Mouse (Mus musculus): ENCODE measurements at regions not wholly inside any gene's neighbourhood (a gene's known extent, or its start where the extent isn't known, plus 50 kb on each side); places are given as distances from the start of the nearest gene placed in this dataset.

- ATAC-seq = no peak
- DNase-seq (ENCODE audit: low read depth, low spot score) = no peak
- ChIA-PET CTCF (interaction anchor here (0.8 to 1.3 kb wide), 2 partner anchors 16 to 43 kb away, joined by 3 read pairs; no protein-coding TSS in a partner anchor), POLR2A (no interaction called here)
- TF ChIP-seq CTCF (IDR thresholded peaks at IDR 0.05) = no peak
- in situ Hi-C loops (cut with MboI; ENCODE audit: low pct_unique_long_range_greater_than_20kb) = loop anchor here (10.0 kb wide), 1 partner anchor 213 kb away; no protein-coding TSS in a partner anchor
- no peaks in the 10 kb centered on the region for H3K27me3 ChIP-seq
These were observed 1189.3 kb upstream of the A1bg start for GRCm38 (mm10) chr15:62112151-62112550.

GRCm38 (mm10) chr15:62107976-62108375 is 1185.2 kb upstream of the A1bg start:
- H3K27me3 ChIP-seq = no peaks in the 10 kb centered on the region
- no peak for TF ChIP-seq CTCF (IDR thresholded peaks at IDR 0.05)
- in situ Hi-C loops (cut with MboI; ENCODE audit: low pct_unique_long_range_greater_than_20kb) = no loop called here
- CTCF ChIA-PET = interaction anchor here (1.1 to 2.5 kb wide), 2 partner anchors 11 to 950 kb away, joined by 3 to 7 read pairs; no protein-coding TSS in a partner anchor
- no peak for DNase-seq (ENCODE audit: low read depth, low spot score)
- ATAC-seq = no peak
- POLR2A ChIA-PET = no interaction called here

GRCm38 (mm10) chr15:62106518-62106975 is 1183.7 kb upstream of the A1bg start:
- in situ Hi-C loops (cut with MboI; ENCODE audit: low pct_unique_long_range_greater_than_20kb) = no loop called here
- CTCF ChIA-PET = interaction anchor here (2.5 kb wide), 1 partner anchor 13 kb away, joined by 7 read pairs; no protein-coding TSS in a partner anchor
- ATAC-seq = peak; percentile 88

GRCm38 (mm10) chr15:62105483-62105882 is 1182.7 kb upstream of the A1bg start:
- CTCF ChIA-PET = interaction anchor here (0.7 kb wide), 2 partner anchors 328 to 1547 kb away, joined by 3 read pairs; no protein-coding TSS in a partner anchor
- TF ChIP-seq CTCF (IDR thresholded peaks at IDR 0.05) = no peak
- POLR2A ChIA-PET = interaction anchor here (0.6 kb wide), 1 partner anchor 59 kb away, joined by 3 read pairs; no protein-coding TSS in a partner anchor
- in situ Hi-C loops (cut with MboI; ENCODE audit: low pct_unique_long_range_greater_than_20kb) = no loop called here
- no peaks in the 10 kb centered on the region for H3K27me3 ChIP-seq
- ATAC-seq (no peak), DNase-seq (ENCODE audit: low read depth, low spot score) (no peak)

More at GRCm38 (mm10) chr15:62106518-62106975, 1183.7 kb upstream of the A1bg start:
- no peak for TF ChIP-seq CTCF (IDR thresholded peaks at IDR 0.05)
- peak; percentile 99 for DNase-seq (ENCODE audit: low read depth, low spot score)
- no peaks in the 10 kb centered on the region for H3K27me3 ChIP-seq
- POLR2A ChIA-PET = no interaction called here

GRCm38 (mm10) chr15:62104653-62105052 is 1181.8 kb upstream of the A1bg start:
- DNase-seq (ENCODE audit: low read depth, low spot score) = no peak
- in situ Hi-C loops (cut with MboI; ENCODE audit: low pct_unique_long_range_greater_than_20kb) = no loop called here
- no peak for ATAC-seq

GRCm38 (mm10) chr15:62099683-62100082 is 1176.9 kb upstream of the A1bg start:
- TF ChIP-seq CTCF (IDR thresholded peaks at IDR 0.05) = no peak
- no peak for ATAC-seq
- in situ Hi-C loops (cut with MboI; ENCODE audit: low pct_unique_long_range_greater_than_20kb) = no loop called here
- ChIA-PET POLR2A (no interaction called here), CTCF (no interaction called here)
- DNase-seq (ENCODE audit: low read depth, low spot score) = no peak
- H3K27me3 ChIP-seq = no peaks in the 10 kb centered on the region

More at GRCm38 (mm10) chr15:62104653-62105052, 1181.8 kb upstream of the A1bg start:
- TF ChIP-seq CTCF (IDR thresholded peaks at IDR 0.05) = no peak
- ChIA-PET CTCF (no interaction called here), POLR2A (no interaction called here)
- no peaks in the 10 kb centered on the region for H3K27me3 ChIP-seq

- in situ Hi-C loops (cut with MboI; ENCODE audit: low pct_unique_long_range_greater_than_20kb) = no loop called here
- POLR2A ChIA-PET = no interaction called here
- ATAC-seq (no peak), DNase-seq (ENCODE audit: low read depth, low spot score) (no peak)
- TF ChIP-seq CTCF (IDR thresholded peaks at IDR 0.05) = no peak
- no peaks in the 10 kb centered on the region for H3K27me3 ChIP-seq
- CTCF ChIA-PET = no interaction called here
These were observed 1176.2 kb upstream of the A1bg start for GRCm38 (mm10) chr15:62098791-62099660.

- in situ Hi-C loops (cut with MboI; ENCODE audit: low pct_unique_long_range_greater_than_20kb) = no loop called here
These were observed 1174.0 kb upstream of the A1bg start for GRCm38 (mm10) chr15:62096778-62097177.

GRCm38 (mm10) chr15:62095198-62095597 is 1172.4 kb upstream of the A1bg start:
- H3K27me3 ChIP-seq = no peaks in the 10 kb centered on the region
- ChIA-PET CTCF (no interaction called here), POLR2A (interaction anchor here (0.9 kb wide), 1 partner anchor 11 kb away, joined by 3 read pairs; no protein-coding TSS in a partner anchor)
- TF ChIP-seq CTCF (IDR thresholded peaks at IDR 0.05) = no peak
- in situ Hi-C loops (cut with MboI; ENCODE audit: low pct_unique_long_range_greater_than_20kb) = no loop called here
- no peak for ATAC-seq
- no peak for DNase-seq (ENCODE audit: low read depth, low spot score)

More at GRCm38 (mm10) chr15:62096778-62097177, 1174.0 kb upstream of the A1bg start:
- no peaks in the 10 kb centered on the region for H3K27me3 ChIP-seq
- TF ChIP-seq CTCF (IDR thresholded peaks at IDR 0.05) = no peak
- no peak for ATAC-seq
- no peak for DNase-seq (ENCODE audit: low read depth, low spot score)
- POLR2A ChIA-PET = no interaction called here
- CTCF ChIA-PET = interaction anchor here (1.2 kb wide), 1 partner anchor 16 kb away, joined by 3 read pairs; no protein-coding TSS in a partner anchor

GRCm38 (mm10) chr15:62093672-62094071 is 1170.9 kb upstream of the A1bg start:
- in situ Hi-C loops (cut with MboI; ENCODE audit: low pct_unique_long_range_greater_than_20kb) = no loop called here
- no peak for DNase-seq (ENCODE audit: low read depth, low spot score)
- ChIA-PET CTCF (no interaction called here), POLR2A (no interaction called here)
- no peaks in the 10 kb centered on the region for H3K27me3 ChIP-seq
- no peak for TF ChIP-seq CTCF (IDR thresholded peaks at IDR 0.05)
- no peak for ATAC-seq

GRCm38 (mm10) chr15:62092671-62093185 is 1169.9 kb upstream of the A1bg start:
- ATAC-seq (no peak), DNase-seq (ENCODE audit: low read depth, low spot score) (no peak)
- H3K27me3 ChIP-seq = no peaks in the 10 kb centered on the region
- TF ChIP-seq CTCF (IDR thresholded peaks at IDR 0.05) = no peak
- in situ Hi-C loops (cut with MboI; ENCODE audit: low pct_unique_long_range_greater_than_20kb) = no loop called here
- CTCF ChIA-PET = no interaction called here
- POLR2A ChIA-PET = interaction anchor here (0.8 kb wide), 1 partner anchor 8 kb away, joined by 4 read pairs; no protein-coding TSS in a partner anchor

Data from Patski (cell line).